Mouse (Mus musculus) midbrain, embryonic 15.5 days (tissue): ENCODE measurements around the gene Cpt2. TPM values are rescaled to one million over a fixed set of nuclear protein-coding genes. Genes with fewer than 3 reads are reported as not detected.

Source experiments
- ATAC-seq: fragments of 200-750 bp; cut with Nextera tagmentation; replicated peaks from 2 replicates; pipeline ENCODE4 v1.8.0; 2017; ENCODE audit warnings: moderate TSS enrichment
- H3K27ac ChIP-seq: fragments of 300-500 bp; sonication (generic); 2 replicates; pipeline ENCODE4 v1.5.1; 2015; ENCODE audit warnings: mild to moderate bottlenecking, inconsistent platforms
- H3K27me3 ChIP-seq: fragments of 300-500 bp; sonication (generic); replicated peaks from 2 replicates; pipeline ENCODE4 v1.6.1; 2015; ENCODE audit warnings: inconsistent platforms
- H3K36me3 ChIP-seq: fragments of 300-500 bp; sonication (generic); replicated peaks from 2 replicates; pipeline ENCODE4 v1.6.1; 2015; ENCODE audit warnings: inconsistent platforms
- H3K4me1 ChIP-seq: fragments of 300-500 bp; sonication (generic); 2 replicates; pipeline ENCODE4 v1.6.1; 2015; ENCODE audit warnings: inconsistent platforms
- H3K4me2 ChIP-seq: fragments of 300-500 bp; sonication (generic); 2 replicates; pipeline ENCODE4 v1.6.1; 2015; ENCODE audit warnings: inconsistent platforms, mild to moderate bottlenecking, moderate library complexity
- H3K4me3 ChIP-seq: fragments of 300-500 bp; sonication (generic); 2 replicates; pipeline ENCODE4 v1.5.1; 2015; ENCODE audit warnings: mild to moderate bottlenecking, inconsistent platforms
- H3K9ac ChIP-seq: fragments of 300-500 bp; sonication (generic); 2 replicates; pipeline ENCODE4 v1.6.1; 2015; ENCODE audit warnings: mild to moderate bottlenecking, inconsistent platforms
- H3K9me3 ChIP-seq: fragments of 300-500 bp; sonication (generic); 2 replicates; pipeline ENCODE4 v1.6.1; 2016; ENCODE audit warnings: inconsistent platforms
- WGBS: fragments of 180-500 bp; shearing (Covaris S2); methylation state at CpG from one replicate; pipeline ENCODE4 v1.1.7; 2015; ENCODE audit warnings: mixed read lengths; 5-methylcytosine and 5-hydroxymethylcytosine counted together
- polyA plus RNA-seq: library from polyadenylated mRNA; unstranded; fragments of >200 nt; fragmentation: Nextera tagmentation; extraction: Ambion mirVana; gene quantifications from 2 replicates; pipeline ENCODE4 v1.2.1, GENCODE M21; 2015

Gene Cpt2
- polyA plus RNA-seq, 1 experiment from 2014 or later, result 13.9 TPM

DNA sequence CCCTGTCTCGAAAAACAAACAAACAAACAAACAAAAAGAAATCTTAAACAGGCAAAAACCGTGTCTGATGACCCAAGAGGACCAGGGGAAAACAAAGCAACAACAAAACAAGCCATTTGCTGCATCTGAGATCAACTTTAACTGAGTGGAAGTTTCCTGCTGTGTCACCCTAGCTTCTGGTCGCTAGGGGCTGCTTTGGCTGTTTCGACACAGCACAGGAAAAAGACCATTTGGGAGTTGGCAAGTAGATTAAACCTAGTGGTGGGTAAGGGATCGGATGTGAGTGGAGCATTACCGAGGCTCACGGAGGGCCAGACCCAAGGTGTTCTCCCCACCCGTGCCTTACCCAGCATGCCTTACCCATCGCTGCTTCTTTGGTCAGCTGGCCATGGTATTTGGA is 16.8 kb downstream of the Cpt2 start:
- no peaks in the 10 kb centered on the region for H3K27me3 ChIP-seq
- no peak overlapping the region for H3K4me3 ChIP-seq
- H3K9ac ChIP-seq, result no peak overlapping the region
- H3K9me3 ChIP-seq, result no peaks in the 10 kb centered on the region
- no peak for ATAC-seq
- WGBS, result 90% methylated on average over 9 of the region's 9 CpGs
- no peaks in the 10 kb centered on the region for H3K4me1 ChIP-seq
- no peak overlapping the region for H3K4me2 ChIP-seq
- H3K27ac ChIP-seq, result no peak overlapping the region
- H3K36me3 ChIP-seq, result 0 out of 2 replicates have a peak, but pooled peaks cover 3% of the 10 kb centered on the region

DNA sequence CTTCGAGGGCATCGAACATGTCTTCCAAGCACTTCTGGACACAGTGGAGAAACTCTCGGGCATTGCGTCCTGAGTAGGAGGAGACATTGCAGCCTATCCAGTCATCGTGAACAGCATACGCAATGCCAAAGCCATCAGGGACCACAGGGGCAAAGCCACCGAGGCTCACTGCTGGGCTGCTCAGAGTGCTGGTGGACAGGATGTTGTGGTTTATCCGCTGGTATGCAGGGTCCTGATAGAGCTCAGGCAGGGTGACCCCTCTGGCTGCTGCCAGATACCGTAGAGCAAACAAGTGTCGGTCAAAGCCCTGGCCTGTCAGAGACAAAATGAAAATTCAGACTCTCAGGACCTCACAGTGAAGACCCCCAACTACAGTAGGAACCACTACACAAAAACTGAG is 19.2 kb downstream of the Cpt2 start:
- no peaks in the 10 kb centered on the region for H3K4me1 ChIP-seq
- H3K4me2 ChIP-seq, result no peak overlapping the region
- H3K9me3 ChIP-seq, result no peaks in the 10 kb centered on the region
- ATAC-seq, result no peak
- H3K4me3 ChIP-seq, result no peak overlapping the region
- H3K27me3 ChIP-seq, result no peaks in the 10 kb centered on the region
- H3K27ac ChIP-seq, result no peak overlapping the region
- WGBS, result 97% methylated on average over 10 of the region's 10 CpGs
- H3K36me3 ChIP-seq, result 0 out of 2 replicates have a peak, but pooled peaks cover 3% of the 10 kb centered on the region
- no peak overlapping the region for H3K9ac ChIP-seq

DNA sequence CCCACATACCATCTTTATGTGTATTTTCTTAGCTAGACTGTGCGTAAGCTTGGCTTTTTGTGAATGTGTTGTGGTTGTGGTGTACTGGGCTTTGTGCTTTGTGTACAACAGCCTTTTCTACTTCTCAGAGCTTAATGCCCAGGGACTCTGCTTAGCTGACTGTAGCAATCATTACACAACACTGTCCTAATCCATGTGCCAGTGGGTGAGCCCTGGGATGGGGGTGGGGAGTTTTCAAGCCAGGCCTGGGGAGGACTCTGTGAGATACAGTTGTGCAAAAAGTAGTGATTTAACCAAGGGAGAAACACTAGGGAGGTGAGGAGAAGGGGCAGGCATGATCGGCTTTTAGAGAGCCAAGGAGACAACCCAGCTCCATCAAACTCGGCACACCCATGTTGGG is 23.2 kb downstream of the Cpt2 start:
- Histone ChIP-seq H3K9ac (no peak overlapping the region), H3K27ac (no peak overlapping the region), H3K27me3 (no peaks in the 10 kb centered on the region), H3K36me3 (peaks cover 23% of the 10 kb centered on the region; the same call in 1 of the 2 replicates), H3K4me1 (no peaks in the 10 kb centered on the region), H3K9me3 (no peaks in the 10 kb centered on the region), H3K4me3 (no peak overlapping the region), H3K4me2 (no peak overlapping the region)
- WGBS, result 92% methylated on average over 3 of the region's 3 CpGs
- no peak for ATAC-seq

DNA sequence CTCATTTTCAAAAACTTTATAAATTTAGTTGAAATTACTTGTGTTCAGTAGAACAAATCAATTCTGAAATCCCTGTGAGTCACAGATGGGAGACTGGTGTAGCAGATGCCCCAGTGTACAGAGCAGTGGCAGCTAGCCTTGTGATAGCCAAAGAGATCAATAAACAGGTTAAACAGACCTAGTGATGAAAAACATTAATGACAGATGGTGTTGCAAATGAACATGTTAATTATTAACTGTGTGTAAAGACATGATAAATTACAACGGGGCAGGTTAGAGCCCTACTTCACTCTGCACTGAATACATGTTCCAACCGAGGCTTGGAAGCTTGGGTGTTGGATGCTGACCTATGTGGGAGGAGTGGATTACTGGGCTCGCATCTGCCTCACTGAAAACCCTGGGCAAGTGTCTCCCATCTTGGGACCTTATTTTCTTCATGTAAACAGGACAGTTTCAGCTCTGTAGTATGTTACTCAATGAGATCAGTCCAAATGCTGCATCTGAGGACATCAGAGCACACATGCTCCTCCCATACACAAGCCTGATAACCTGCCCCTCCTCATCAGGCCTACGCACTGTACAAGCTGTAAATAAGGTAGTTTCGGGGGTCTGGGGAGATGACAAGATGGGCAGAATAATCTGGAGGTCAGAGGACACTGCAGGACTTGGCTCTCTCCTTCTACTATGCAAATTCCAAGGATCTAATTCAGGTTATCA is 24.0 kb downstream of the Cpt2 start:
- Histone ChIP-seq H3K9me3 (no peaks in the 10 kb centered on the region), H3K36me3 (peaks cover 28% of the 10 kb centered on the region; the same call in 1 of the 2 replicates), H3K27ac (no peak overlapping the region), H3K4me1 (no peaks in the 10 kb centered on the region), H3K9ac (no peak overlapping the region), H3K4me3 (no peak overlapping the region), H3K4me2 (no peak overlapping the region), H3K27me3 (no peaks in the 10 kb centered on the region)
- ATAC-seq, result no peak
- WGBS, result 94% methylated on average over 5 of the region's 5 CpGs

DNA sequence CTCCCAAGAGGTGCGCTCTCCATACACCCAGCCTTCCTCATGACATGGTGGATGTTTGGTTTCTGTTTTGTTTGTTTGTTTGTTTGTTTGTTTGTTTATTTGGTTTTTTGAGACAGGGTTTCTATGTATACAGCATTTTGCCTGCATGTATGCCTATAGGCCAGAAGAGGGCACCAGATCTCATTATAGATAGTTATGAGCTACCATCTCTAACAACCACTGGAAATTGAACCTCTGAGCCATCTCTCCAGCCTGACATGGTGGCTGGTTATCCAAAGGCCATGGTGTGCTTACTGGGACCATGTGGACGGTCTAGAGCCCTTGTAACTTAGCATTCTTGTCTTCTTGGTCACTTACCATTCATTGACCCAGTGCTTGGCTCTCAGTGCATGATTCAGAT is 30.7 kb downstream of the Cpt2 start:
- Histone ChIP-seq H3K27me3 (no peaks in the 10 kb centered on the region), H3K9me3 (no peaks in the 10 kb centered on the region), H3K27ac (no peak overlapping the region), H3K9ac (no peak overlapping the region), H3K4me3 (no peak overlapping the region), H3K4me1 (peaks cover 13% of the 10 kb centered on the region), H3K4me2 (no peak overlapping the region), H3K36me3 (peaks cover 28% of the 10 kb centered on the region; the same call in 1 of the 2 replicates)
- 91% methylated on average over 2 of the region's 2 CpGs for WGBS
- ATAC-seq, result no peak

DNA sequence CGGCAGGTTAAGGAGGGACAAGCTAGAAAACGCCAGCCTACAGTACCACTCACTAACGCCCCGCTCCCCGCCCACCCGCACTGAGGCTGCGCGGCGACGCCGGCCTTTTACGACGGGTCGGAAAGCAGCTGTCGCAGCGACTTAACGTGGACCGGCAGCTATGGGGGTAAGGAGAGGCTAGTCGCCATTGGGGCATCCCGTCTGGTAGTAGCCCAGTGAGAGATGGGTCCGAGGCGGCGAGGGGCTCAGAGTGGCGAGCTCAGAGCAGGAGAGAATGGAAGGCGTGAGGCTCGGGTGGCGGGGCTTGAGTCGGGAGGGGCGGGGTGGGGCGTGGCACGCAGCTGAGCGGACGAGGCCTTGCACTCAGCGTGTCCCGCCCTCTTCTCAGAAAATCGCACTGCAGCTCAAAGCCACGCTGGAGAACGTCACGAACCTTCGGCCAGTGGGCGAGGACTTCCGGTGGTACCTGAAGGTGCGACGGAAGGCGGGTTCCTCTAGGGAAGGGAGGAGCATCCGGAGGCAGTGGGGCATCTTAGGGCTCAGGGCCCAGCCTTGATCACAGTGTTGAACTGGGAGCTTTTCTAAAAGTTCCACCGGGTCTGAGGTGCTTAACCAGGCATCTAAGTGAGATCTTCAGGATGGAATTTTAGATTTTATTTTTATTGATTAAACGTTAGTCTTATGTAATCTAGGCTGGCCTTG is 33.5 kb downstream of the Cpt2 start, which contains the start of gene 0610037L13Rik:
TSS of gene 0610037L13Rik (plus strand) at position 83 of the 702 bp plus-strand sequence.
- peaks cover 35% of the 10 kb centered on the region; the same call in 1 of the 2 replicates for H3K36me3 ChIP-seq
- under 1% methylated on average over 48 of the region's 48 CpGs for WGBS

DNA sequence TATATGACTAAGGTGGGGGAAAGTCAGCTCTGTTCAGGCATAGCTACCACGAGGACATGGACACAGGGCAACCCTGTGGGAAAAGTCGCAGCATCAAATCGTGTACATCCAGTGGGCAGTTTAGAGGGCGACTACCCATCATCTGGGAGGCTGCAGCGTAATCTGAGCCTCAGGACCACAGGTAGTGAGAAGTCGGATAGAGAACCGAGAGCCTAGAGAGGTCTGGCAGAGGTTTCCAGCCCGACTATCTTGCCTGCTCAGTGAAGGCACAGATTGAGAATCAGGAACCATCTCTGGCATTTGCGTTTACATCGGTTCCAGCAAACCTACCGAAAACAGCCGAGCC is 34.1 kb downstream of the Cpt2 start:
- ATAC-seq, result peak; percentile 62
- peak overlapping the region; percentile 83 for H3K9ac ChIP-seq
- peaks cover 34% of the 10 kb centered on the region for H3K36me3 ChIP-seq
- H3K9me3 ChIP-seq, result no peaks in the 10 kb centered on the region
- under 1% methylated on average over 12 of the region's 12 CpGs for WGBS
- H3K27me3 ChIP-seq, result no peaks in the 10 kb centered on the region
- H3K27ac ChIP-seq, result peak overlapping the region; percentile 97
- peak overlapping the region; percentile 72 for H3K4me3 ChIP-seq
- peaks cover 13% of the 10 kb centered on the region for H3K4me1 ChIP-seq
- H3K4me2 ChIP-seq, result peak overlapping the region; percentile 93

More for the DNA sequence above, 33.5 kb downstream of the Cpt2 start, which contains the start of gene 0610037L13Rik:
- Histone ChIP-seq H3K4me1 (peaks cover 13% of the 10 kb centered on the region), H3K4me2 (peak within 1 kb of the TSS; percentile 93), H3K9me3 (no peaks in the 10 kb centered on the region), H3K4me3 (peak within 1 kb of the TSS; percentile 72), H3K9ac (peak within 1 kb of the TSS; percentile 83), H3K27me3 (no peaks in the 10 kb centered on the region), H3K27ac (peak within 1 kb of the TSS; percentile 97)
- peak; percentile 97 for ATAC-seq

DNA sequence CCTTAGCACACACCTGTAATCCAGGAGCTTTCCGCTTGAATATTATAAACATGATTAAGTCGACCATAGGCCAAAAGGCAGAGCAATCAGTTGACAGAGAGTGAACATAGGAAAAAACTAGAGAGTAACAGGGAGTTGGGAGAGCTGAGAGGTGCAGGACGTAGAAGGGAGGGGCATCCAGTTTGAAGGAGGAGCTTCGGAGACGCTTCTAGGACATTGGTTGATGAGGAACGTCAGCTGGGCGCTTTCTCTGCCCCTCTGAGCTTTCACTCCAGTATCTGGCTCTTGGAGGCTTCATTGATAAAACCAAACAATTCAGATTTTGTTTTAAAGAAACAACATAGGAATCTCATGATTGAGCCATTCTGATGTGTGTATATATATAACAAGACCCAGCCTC is 37.0 kb downstream of the Cpt2 start:
- H3K36me3 ChIP-seq, result peaks cover 48% of the 10 kb centered on the region

DNA sequence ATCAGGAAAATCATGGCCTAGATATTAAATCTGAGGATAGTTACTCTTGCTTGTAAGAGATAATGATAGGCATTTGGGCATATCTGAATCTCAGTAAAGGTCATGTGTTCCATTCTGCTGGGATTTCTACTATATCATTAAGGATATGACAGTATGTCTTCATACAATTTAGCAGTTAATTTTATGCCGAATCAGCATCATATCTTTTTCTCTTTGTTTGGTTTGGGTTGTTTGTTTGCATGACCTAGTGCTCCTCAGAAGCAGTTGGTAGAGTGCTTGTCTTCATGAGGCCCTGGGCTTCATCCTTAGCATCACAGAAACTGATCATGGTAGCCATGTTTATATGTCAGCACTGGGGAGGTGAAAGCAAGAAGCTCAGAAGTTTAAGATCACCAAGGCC is 41.8 kb downstream of the Cpt2 start:
- H3K36me3 ChIP-seq, result peaks cover 43% of the 10 kb centered on the region
- no peak overlapping the region for H3K4me3 ChIP-seq
- no peak overlapping the region for H3K27ac ChIP-seq
- H3K9ac ChIP-seq, result no peak overlapping the region
- no peaks in the 10 kb centered on the region for H3K9me3 ChIP-seq
- peaks cover 16% of the 10 kb centered on the region for H3K4me1 ChIP-seq
- 100% methylated on average over 1 of the region's 1 CpGs for WGBS
- ATAC-seq, result no peak
- H3K27me3 ChIP-seq, result no peaks in the 10 kb centered on the region
- no peak overlapping the region for H3K4me2 ChIP-seq

More for the DNA sequence above, 37.0 kb downstream of the Cpt2 start:
- Histone ChIP-seq H3K4me2 (no peak overlapping the region), H3K4me3 (no peak overlapping the region), H3K9me3 (no peaks in the 10 kb centered on the region), H3K4me1 (peaks cover 13% of the 10 kb centered on the region), H3K27me3 (no peaks in the 10 kb centered on the region), H3K27ac (no peak overlapping the region), H3K9ac (no peak overlapping the region)
- WGBS, result 80% methylated on average over 7 of the region's 7 CpGs
- ATAC-seq, result no peak

DNA sequence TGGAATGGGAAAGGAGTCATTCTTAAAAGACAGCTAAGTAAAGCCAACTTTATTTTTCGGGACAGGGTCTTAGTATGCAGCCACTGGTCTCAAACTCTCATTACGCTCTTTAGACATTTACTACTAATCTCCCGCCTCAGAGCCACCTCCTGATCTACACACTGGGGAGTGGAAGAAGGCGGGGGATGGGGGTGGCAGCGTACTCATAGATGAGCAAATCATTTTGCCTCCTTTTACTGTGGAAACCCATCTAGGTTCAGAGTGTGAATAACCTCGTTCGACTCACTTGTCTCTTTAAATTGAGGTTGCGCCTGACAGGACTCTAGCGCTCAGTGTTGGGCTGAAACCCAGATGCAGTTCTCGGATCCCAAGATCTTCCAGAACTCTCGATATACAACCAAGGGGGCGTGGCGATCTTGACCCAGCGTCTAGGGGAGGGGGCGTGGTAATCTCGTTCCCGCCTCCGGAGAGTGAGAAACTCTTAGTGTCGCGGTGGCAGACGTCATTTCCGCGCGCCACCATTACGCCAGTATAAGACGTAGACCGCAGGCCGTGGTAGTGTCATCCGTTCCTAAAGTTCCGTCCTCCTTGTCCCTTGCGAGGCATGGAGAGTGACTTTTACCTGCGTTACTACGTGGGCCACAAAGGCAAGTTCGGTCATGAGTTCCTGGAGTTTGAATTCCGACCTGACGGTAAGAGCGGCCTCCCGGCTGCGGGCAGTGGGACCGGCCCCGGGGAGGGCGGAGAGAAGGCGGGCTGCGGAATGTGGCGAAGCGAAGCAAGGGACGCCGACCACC is 44.0 kb downstream of the Cpt2 start, which contains the start of gene Magoh:
TSS of gene Magoh (plus strand) at position 502 of the 797 bp plus-strand sequence.
- ATAC-seq, result peak; percentile 94
- H3K9ac ChIP-seq, result peak within 1 kb of the TSS; percentile 63
- no peaks in the 10 kb centered on the region for H3K27me3 ChIP-seq
- H3K27ac ChIP-seq, result peak within 1 kb of the TSS; percentile 77
- H3K9me3 ChIP-seq, result no peaks in the 10 kb centered on the region
- peak within 1 kb of the TSS; percentile 62 for H3K4me3 ChIP-seq
- H3K36me3 ChIP-seq, result peaks cover 23% of the 10 kb centered on the region
- WGBS, result 3% methylated on average over 48 of the region's 48 CpGs
- H3K4me2 ChIP-seq, result peak within 1 kb of the TSS; percentile 75
- H3K4me1 ChIP-seq, result peaks cover 16% of the 10 kb centered on the region

DNA sequence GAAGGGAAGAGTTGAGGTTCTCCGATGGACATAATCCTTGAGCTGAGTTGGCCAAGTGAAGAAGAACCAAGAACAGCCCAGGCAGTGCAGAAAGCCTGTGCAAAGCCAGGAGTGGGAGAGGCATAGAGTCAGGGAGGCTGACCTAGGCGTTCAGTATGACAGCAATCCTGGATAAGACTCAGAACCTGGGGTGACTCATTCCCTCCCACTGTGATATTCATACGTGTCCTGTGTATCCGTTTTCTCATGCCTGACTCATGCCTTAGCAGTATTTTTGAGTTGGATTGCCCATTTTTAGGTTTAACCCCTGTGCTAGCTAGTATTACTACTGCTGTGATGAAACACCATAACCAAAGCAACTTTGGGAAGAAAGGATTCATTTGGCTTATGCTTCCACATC is 58.5 kb downstream of the Cpt2 start:
- H3K4me3 ChIP-seq, result no peak overlapping the region
- H3K9ac ChIP-seq, result no peak overlapping the region
- H3K9me3 ChIP-seq, result no peaks in the 10 kb centered on the region
- ATAC-seq, result no peak
- H3K27me3 ChIP-seq, result no peaks in the 10 kb centered on the region
- no peaks in the 10 kb centered on the region for H3K4me1 ChIP-seq
- 94% methylated on average over 4 of the region's 4 CpGs for WGBS
- H3K36me3 ChIP-seq, result peaks cover 59% of the 10 kb centered on the region
- H3K4me2 ChIP-seq, result no peak overlapping the region
- H3K27ac ChIP-seq, result no peak overlapping the region

DNA sequence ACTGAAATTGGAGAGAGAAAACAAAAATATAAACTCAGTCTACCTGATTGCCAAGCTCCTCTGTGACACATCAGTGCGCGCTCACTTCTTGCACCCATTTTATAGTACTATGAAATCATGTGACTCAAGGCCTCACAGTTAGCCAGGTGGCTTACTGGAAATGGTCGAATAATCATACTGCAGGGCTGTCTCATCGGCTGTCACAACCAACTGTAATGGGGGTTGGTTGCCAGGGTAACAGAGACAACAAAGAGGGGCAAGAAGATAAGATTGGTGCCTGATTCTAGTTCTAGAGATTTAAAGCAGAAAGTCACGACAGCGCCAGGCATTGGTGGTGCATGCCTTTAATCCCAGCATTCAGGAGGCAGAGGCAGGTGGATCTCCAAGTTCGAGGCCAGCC is 64.4 kb downstream of the Cpt2 start:
- Histone ChIP-seq H3K27me3 (no peaks in the 10 kb centered on the region), H3K4me3 (no peak overlapping the region), H3K27ac (no peak overlapping the region), H3K36me3 (peaks cover 63% of the 10 kb centered on the region), H3K4me2 (no peak overlapping the region), H3K9ac (no peak overlapping the region), H3K9me3 (no peaks in the 10 kb centered on the region), H3K4me1 (no peaks in the 10 kb centered on the region)
- WGBS, result 90% methylated on average over 7 of the region's 7 CpGs
- no peak for ATAC-seq
